Mouse (Mus musculus) limb, embryonic 11.5 days (tissue): ENCODE measurements around the gene Tgm7. TPM values are rescaled to one million over a fixed set of nuclear protein-coding genes. Genes with fewer than 3 reads are reported as not detected.
A peak's percentile ranks its signal among the peaks of the same experiment; 100 is the strongest.
"Not testable (repeated sequence)": the region's sequence is repeated elsewhere in the genome, so short reads cannot be mapped to it uniquely, and the experiment has no call there.

ENCODE experiments used
- ATAC-seq: fragments of 200-750 bp; cut with Nextera tagmentation; 2 replicates; pipeline ENCODE4 v1.8.0; 2017; ENCODE audit warnings: low read depth; ENCODE audit not compliant: insufficient number of reproducible peaks, low FRiP score, low TSS enrichment
- DNase-seq: peaks from one replicate; pipeline ENCODE4 v3.0.0-alpha.2; 2015; ENCODE audit warnings: low spot score
- H3K27ac ChIP-seq: fragments of 300-500 bp; sonication (generic); replicated peaks from 2 replicates; pipeline ENCODE4 v1.5.1; 2014; ENCODE audit warnings: low read depth, mild to moderate bottlenecking, low read length
- H3K27me3 ChIP-seq: fragments of 300-500 bp; sonication (generic); 2 replicates; pipeline ENCODE4 v1.6.1; 2014; ENCODE audit warnings: mild to moderate bottlenecking, low read length, mixed read lengths; ENCODE audit not compliant: control insufficient read depth, insufficient read depth
- H3K36me3 ChIP-seq: fragments of 300-500 bp; sonication (generic); 2 replicates; pipeline ENCODE4 v1.6.1; 2014; ENCODE audit warnings: mild to moderate bottlenecking, low read length, moderate library complexity, mixed read lengths; ENCODE audit not compliant: control insufficient read depth, insufficient read depth
- H3K4me1 ChIP-seq: fragments of 300-500 bp; sonication (generic); 2 replicates; pipeline ENCODE4 v1.6.1; 2014; ENCODE audit warnings: low read length, mixed read lengths; ENCODE audit not compliant: control insufficient read depth, insufficient read depth
- H3K4me2 ChIP-seq: fragments of 300-500 bp; sonication (generic); 2 replicates; pipeline ENCODE4 v1.6.1; 2014; ENCODE audit warnings: low read depth, mild to moderate bottlenecking, moderate library complexity; ENCODE audit not compliant: severe bottlenecking
- H3K4me3 ChIP-seq: fragments of 300-500 bp; sonication (generic); 2 replicates; pipeline ENCODE4 v1.5.1; 2014; ENCODE audit warnings: low read depth, low read length
- H3K9ac ChIP-seq: fragments of 300-500 bp; sonication (generic); 2 replicates; pipeline ENCODE4 v1.6.1; 2014; ENCODE audit warnings: mild to moderate bottlenecking, low read length
- H3K9me3 ChIP-seq: fragments of 300-500 bp; sonication (generic); 2 replicates; pipeline ENCODE4 v1.6.1; 2016; ENCODE audit warnings: low read length; ENCODE audit not compliant: control insufficient read depth
- WGBS: fragments of 180-500 bp; shearing (Covaris S2); extraction: QIAGEN DNeasy Blood & Tissue Kit; methylation state at CpG from one replicate; pipeline ENCODE4 v1.1.7; 2014; 5-methylcytosine and 5-hydroxymethylcytosine counted together
- polyA plus RNA-seq: library from polyadenylated mRNA; unstranded; fragments of >200 nt; fragmentation: Nextera tagmentation; extraction: Ambion mirVana; gene quantifications from 2 replicates; pipeline ENCODE4 v1.2.1, GENCODE M21; 2014

The Tgm7 gene
- polyA plus RNA-seq, 1 experiment from 2014 or later, result not detected

- no peak overlapping the region for H3K9ac ChIP-seq
- H3K4me2 ChIP-seq, result no peak overlapping the region
- ATAC-seq (no peak), DNase-seq (no peak)
- WGBS, result 96% methylated on average over 4 of the region's 4 CpGs
- no peak overlapping the region for H3K27ac ChIP-seq
- peaks cover 6% of the 10 kb centered on the region for H3K9me3 ChIP-seq
- peaks cover 5% of the 10 kb centered on the region for H3K4me1 ChIP-seq
- peaks cover 10% of the 10 kb centered on the region; the same call in 1 of the 2 replicates for H3K36me3 ChIP-seq
- no peaks in the 10 kb centered on the region for H3K27me3 ChIP-seq
- H3K4me3 ChIP-seq, result no peak overlapping the region
Observed at GRCm38 (mm10) chr2:121137371-121137770, 27.8 kb upstream of the Tgm7 start.

- H3K9me3 ChIP-seq, result no peaks in the 10 kb centered on the region
- no peaks in the 10 kb centered on the region for H3K36me3 ChIP-seq
- H3K9ac ChIP-seq, result no peak overlapping the region
- ATAC-seq, result no peak
- no peak overlapping the region for H3K27ac ChIP-seq
- DNase-seq, result no peak
- no peak overlapping the region for H3K4me2 ChIP-seq
- 66% methylated on average over 1 of the region's 1 CpGs for WGBS
- H3K4me3 ChIP-seq, result no peak overlapping the region
- H3K27me3 ChIP-seq, result no peaks in the 10 kb centered on the region
- no peaks in the 10 kb centered on the region for H3K4me1 ChIP-seq
Observed at GRCm38 (mm10) chr2:121132822-121133221, 23.2 kb upstream of the Tgm7 start.

- DNase-seq, result no peak
- H3K27me3 ChIP-seq, result no peaks in the 10 kb centered on the region
- 79% methylated on average over 9 of the region's 9 CpGs for whole genome bisulfite sequencing
Observed at GRCm38 (mm10) chr2:121128865-121129620, 19.4 kb upstream of the Tgm7 start.

GRCm38 (mm10) chr2:121127536-121127935, 17.9 kb upstream of the Tgm7 start:
- Histone ChIP-seq H3K4me2 (no peak overlapping the region), H3K9me3 (no peaks in the 10 kb centered on the region), H3K9ac (no peak overlapping the region), H3K4me3 (no peak overlapping the region), H3K27me3 (no peaks in the 10 kb centered on the region), H3K27ac (no peak overlapping the region), H3K4me1 (no peaks in the 10 kb centered on the region), H3K36me3 (no peaks in the 10 kb centered on the region)
- no peak for ATAC-seq
- no peak for DNase-seq
- WGBS, result 92% methylated on average over 1 of the region's 1 CpGs

More at GRCm38 (mm10) chr2:121128865-121129620, 19.4 kb upstream of the Tgm7 start:
- no peaks in the 10 kb centered on the region for H3K36me3 ChIP-seq
- H3K27ac ChIP-seq, result no peak overlapping the region
- H3K9me3 ChIP-seq, result no peaks in the 10 kb centered on the region
- no peak for ATAC-seq
- H3K9ac ChIP-seq, result no peak overlapping the region
- no peaks in the 10 kb centered on the region for H3K4me1 ChIP-seq
- H3K4me3 ChIP-seq, result no peak overlapping the region
- H3K4me2 ChIP-seq, result no peak overlapping the region

GRCm38 (mm10) chr2:121126302-121126701, 16.7 kb upstream of the Tgm7 start:
- not testable (repeated sequence) for H3K4me2 ChIP-seq, H3K36me3 ChIP-seq, H3K4me3 ChIP-seq, H3K9me3 ChIP-seq, H3K4me1 ChIP-seq, H3K27ac ChIP-seq, H3K9ac ChIP-seq, ATAC-seq, H3K27me3 ChIP-seq, DNase-seq
- WGBS, result 90% methylated on average over 5 of the region's 5 CpGs

- WGBS, result 84% methylated on average over 3 of the region's 3 CpGs
- Histone ChIP-seq H3K27ac (no peak overlapping the region), H3K4me3 (no peak overlapping the region), H3K9me3 (no peaks in the 10 kb centered on the region), H3K4me2 (no peak overlapping the region), H3K4me1 (no peaks in the 10 kb centered on the region), H3K36me3 (no peaks in the 10 kb centered on the region), H3K9ac (no peak overlapping the region), H3K27me3 (no peaks in the 10 kb centered on the region)
- DNase-seq, result no peak
- ATAC-seq, result no peak
Observed at GRCm38 (mm10) chr2:121119260-121119659, 9.7 kb upstream of the Tgm7 start.

- H3K9ac ChIP-seq, result no peak overlapping the region
- no peaks in the 10 kb centered on the region for H3K27me3 ChIP-seq
- DNase-seq (no peak), ATAC-seq (no peak)
- H3K27ac ChIP-seq, result no peak overlapping the region
- no peak overlapping the region for H3K4me3 ChIP-seq
- WGBS, result 91% methylated on average over 2 of the region's 2 CpGs
- no peaks in the 10 kb centered on the region for H3K36me3 ChIP-seq
- no peak overlapping the region for H3K4me2 ChIP-seq
- no peaks in the 10 kb centered on the region for H3K4me1 ChIP-seq
- H3K9me3 ChIP-seq, result no peaks in the 10 kb centered on the region
Observed at GRCm38 (mm10) chr2:121115418-121115817, 5.8 kb upstream of the Tgm7 start.

- Histone ChIP-seq H3K27ac (no peak overlapping the region), H3K27me3 (no peaks in the 10 kb centered on the region), H3K9me3 (no peaks in the 10 kb centered on the region), H3K4me3 (no peak overlapping the region), H3K4me2 (no peak overlapping the region), H3K4me1 (no peaks in the 10 kb centered on the region), H3K36me3 (no peaks in the 10 kb centered on the region), H3K9ac (no peak overlapping the region)
- no peak for DNase-seq
- no peak for ATAC-seq
Observed at GRCm38 (mm10) chr2:121105940-121106339, 3.7 kb downstream of the Tgm7 start.

- no peak overlapping the region for H3K9ac ChIP-seq
- no peak overlapping the region for H3K27ac ChIP-seq
- H3K36me3 ChIP-seq, result no peaks in the 10 kb centered on the region
- 33% methylated on average over 9 of the region's 9 CpGs for WGBS
- DNase-seq (peak; percentile 36), ATAC-seq (no peak)
- no peak overlapping the region for H3K4me3 ChIP-seq
- H3K4me2 ChIP-seq, result no peak overlapping the region
- H3K9me3 ChIP-seq, result no peaks in the 10 kb centered on the region
- H3K4me1 ChIP-seq, result no peaks in the 10 kb centered on the region
- H3K27me3 ChIP-seq, result no peaks in the 10 kb centered on the region
Observed at GRCm38 (mm10) chr2:121102051-121102450, 7.5 kb downstream of the Tgm7 start.
